Mouse (Mus musculus) macrophage (primary cell): ENCODE data around the gene Aco2. TPM values are rescaled to one million over a fixed set of nuclear protein-coding genes. Genes with fewer than 3 reads are reported as not detected.

Experiments used
- H3K27ac ChIP-seq: fragments of 350-480 bp; formaldehyde crosslinking; 2 replicates; pipeline ENCODE4 v1.9.0; 2021
- H3K36me3 ChIP-seq: fragments of 350-480 bp; formaldehyde crosslinking; 2 replicates; pipeline ENCODE4 v1.9.0; 2021; ENCODE audit errors: inconsistent target
- H3K4me3 ChIP-seq: fragments of 350-480 bp; formaldehyde crosslinking; 2 replicates; pipeline ENCODE4 v1.9.0; 2021; ENCODE audit errors: inconsistent target
- H3K79me2 ChIP-seq: fragments of 350-480 bp; formaldehyde crosslinking; 2 replicates; pipeline ENCODE4 v1.9.0; 2021; ENCODE audit errors: inconsistent target
- WGBS: methylation state at CpG from one replicate; pipeline ENCODE4 v1.1.7; 2026; ENCODE audit warnings: inconsistent platforms; ENCODE audit not compliant: missing documents; 5-methylcytosine and 5-hydroxymethylcytosine counted together
- polyA plus RNA-seq: library from polyadenylated mRNA; stranded (reverse); fragments of 250-400 nt; gene quantifications from 3 replicates; pipeline ENCODE4 v1.2.4, GENCODE M21; 2018; ENCODE audit warnings: inconsistent platforms

The Aco2 gene
- polyA plus RNA-seq, 1 experiment from 2014 or later = 116 TPM

DNA sequence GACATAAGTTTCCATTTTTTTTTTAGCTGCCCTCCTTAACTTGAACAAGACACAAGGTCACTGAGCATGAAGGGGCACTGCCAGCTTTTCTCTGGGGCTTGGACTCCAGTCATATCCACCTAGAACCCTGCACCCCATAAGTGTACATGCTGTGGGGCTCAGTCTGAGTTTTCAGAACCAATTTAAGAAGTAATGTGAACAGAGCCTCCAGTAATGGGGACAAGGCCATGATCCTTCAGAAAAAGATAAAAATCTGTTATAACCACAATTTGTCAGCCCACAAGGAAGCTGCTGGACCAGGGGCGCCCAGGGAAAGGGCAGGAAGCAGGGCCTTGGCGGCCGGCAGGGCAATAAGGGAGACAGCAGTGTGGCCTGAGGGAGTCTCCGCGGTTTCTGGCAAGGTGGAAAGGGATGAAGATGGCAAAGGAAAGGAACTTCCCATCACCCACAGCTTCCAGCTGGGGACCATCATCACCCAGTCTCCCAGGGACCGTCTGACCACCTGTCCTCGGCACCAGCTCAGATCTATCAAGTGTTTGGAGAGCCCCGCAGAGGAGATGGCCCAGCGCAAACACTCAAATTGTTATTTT is 19.6 kb upstream of the Aco2 start:
- 66% methylated on average over 9 of the region's 9 CpGs for WGBS
- Histone ChIP-seq H3K79me2 (peaks cover 100% of the 10 kb centered on the region), H3K27ac (no peak overlapping the region), H3K36me3 (peaks cover 44% of the 10 kb centered on the region), H3K4me3 (no peak overlapping the region)

DNA sequence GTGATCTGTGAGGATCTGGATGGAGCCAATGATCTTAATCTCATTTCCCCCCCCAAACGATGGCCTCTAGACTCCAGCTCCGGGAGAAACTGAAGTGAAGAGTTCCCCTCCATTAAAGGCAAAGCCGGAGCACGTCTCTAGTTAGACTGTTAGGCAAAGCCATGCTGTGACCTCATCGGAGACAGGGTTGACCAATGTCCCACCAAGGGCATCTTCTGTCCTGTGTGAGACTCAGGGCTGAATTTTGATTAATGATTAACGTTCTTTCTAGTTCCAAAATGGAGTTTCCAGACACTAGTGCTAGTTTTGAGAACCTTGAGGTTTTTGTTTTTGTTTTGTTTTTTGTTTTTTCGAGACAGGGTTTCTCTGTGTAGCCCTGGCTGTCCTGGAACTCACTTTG is 19.0 kb upstream of the Aco2 start:
- H3K36me3 ChIP-seq = peaks cover 41% of the 10 kb centered on the region
- H3K4me3 ChIP-seq = no peak overlapping the region
- no peak overlapping the region for H3K27ac ChIP-seq
- peaks cover 100% of the 10 kb centered on the region for H3K79me2 ChIP-seq
- WGBS = 76% methylated on average over 7 of the region's 7 CpGs

DNA sequence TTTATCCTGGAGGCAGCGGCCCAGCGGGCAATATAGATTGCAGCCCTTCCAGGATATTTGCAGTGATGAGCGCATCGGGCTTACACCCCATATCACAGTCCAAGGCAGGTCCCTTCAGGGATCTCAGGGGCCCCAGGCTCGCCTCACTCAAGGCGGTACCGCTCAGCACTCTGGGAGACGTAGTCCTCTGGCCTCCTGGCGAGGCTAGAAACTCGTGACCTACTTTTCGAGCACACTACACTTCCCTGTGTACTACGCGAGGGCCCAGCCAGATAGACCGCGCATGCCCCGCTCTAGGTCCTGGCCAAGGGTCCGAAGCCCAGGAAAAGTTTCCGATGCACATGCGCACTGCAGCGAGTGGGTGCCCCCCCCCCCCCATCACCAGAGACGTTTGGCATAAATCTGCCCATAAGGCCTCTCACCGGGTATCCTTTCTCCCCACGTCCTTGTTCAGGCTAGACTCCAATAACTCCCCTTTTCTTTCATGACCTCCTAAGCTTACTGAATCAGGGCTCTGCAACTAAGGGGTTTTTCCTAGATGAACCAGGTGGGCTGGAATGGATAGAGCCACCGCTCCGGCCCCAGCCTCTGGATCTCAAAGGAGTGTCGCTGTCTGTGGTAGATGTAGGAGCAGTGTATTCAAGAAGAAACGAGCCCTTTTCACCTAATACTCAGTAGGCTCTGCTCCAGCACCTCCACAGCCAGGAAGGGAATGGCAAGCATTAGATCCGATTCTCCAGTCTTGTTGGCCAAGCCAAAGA is 15.9 kb upstream of the Aco2 start:
- peaks cover 15% of the 10 kb centered on the region; the same call in 1 of the 2 replicates for H3K36me3 ChIP-seq
- peak overlapping the region; percentile 93 for H3K27ac ChIP-seq
- peaks cover 71% of the 10 kb centered on the region for H3K79me2 ChIP-seq
- H3K4me3 ChIP-seq = peak overlapping the region; percentile 93
- WGBS = under 1% methylated on average over 22 of the region's 28 CpGs

DNA sequence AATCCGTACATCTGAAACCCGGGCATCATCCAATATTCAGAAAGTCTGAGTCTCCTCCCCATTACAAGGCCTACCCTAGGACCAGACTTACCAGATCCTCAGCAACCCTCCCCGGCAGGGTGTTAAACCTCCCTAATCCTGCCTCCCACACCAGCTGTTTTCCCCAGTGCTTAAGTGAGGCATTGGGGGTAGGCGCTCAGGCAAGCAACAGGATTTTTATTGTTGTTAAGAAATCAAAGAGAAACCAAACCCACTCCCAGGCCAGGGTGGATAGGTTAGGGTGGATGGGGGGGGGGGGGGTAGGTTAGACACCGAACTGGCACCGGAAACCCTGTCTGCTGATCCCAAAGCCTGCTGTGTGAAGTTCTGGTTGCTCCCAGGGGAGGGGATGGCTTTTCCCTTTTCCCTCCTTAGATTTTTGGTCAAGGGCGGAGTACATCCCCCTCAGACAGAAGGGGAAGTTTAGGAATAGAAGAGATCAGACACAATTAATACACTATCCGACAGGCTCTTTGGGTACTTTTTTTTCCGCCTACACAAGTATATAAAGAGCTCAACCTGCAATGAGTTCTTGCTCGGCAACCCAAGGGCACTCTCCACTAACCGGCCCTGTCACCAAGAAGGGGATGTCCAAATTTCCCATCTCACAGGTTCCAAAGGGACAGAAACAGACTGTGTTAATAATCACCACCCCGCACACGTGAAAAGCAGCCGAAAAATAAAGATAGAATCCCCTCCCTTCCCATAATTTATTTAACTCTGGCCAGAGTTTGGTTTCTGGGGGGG is 15.0 kb upstream of the Aco2 start:
- Histone ChIP-seq H3K27ac (peak overlapping the region; percentile 93), H3K79me2 (peaks cover 62% of the 10 kb centered on the region), H3K4me3 (peak overlapping the region; percentile 93), H3K36me3 (peaks cover 15% of the 10 kb centered on the region; the same call in 1 of the 2 replicates)
- under 1% methylated on average over 14 of the region's 14 CpGs for WGBS

DNA sequence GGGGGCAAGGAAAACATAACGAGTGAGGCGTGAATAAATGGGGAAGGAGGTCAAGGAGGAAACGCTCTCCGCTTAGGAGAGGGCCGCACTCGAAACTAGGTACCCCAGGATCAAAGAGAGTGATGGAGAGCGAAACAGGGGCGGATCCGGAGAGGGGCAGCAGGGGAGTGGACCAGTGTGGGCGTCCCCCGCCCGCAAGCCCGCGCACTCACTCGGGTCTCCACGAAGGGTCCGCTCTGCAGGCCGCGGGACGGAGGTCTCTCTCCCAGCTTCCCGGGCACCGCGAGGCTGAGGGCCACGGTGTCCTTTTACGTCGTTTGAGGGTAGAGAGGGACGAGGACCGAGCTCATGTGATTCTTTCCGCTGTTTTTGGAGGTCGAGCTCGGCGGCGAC is 14.4 kb upstream of the Aco2 start:
- H3K27ac ChIP-seq = peak overlapping the region; percentile 93
- 2% methylated on average over 33 of the region's 33 CpGs for WGBS
- H3K36me3 ChIP-seq = peaks cover 15% of the 10 kb centered on the region; the same call in 1 of the 2 replicates
- H3K4me3 ChIP-seq = peak overlapping the region; percentile 93
- peaks cover 56% of the 10 kb centered on the region for H3K79me2 ChIP-seq

DNA sequence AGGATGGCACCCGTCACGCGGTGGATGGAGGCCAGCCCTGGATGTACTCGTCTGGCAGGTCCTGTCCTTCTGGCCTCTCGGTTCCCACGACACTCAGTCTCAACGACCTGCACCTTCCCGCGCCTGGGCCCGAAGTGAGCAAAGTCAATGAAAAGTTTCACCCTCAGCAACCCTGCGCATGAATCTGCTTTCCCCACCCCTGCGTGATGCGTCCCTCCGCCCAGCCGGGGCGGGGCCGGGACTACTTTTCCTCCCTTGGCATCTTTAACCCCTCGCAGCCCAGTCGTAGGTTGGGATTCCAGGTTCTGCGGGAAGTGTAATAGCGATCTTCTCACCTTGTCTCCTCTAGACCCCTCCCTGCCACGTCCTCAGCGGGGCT is 14.0 kb upstream of the Aco2 start:
- WGBS = 0% methylated on average over 23 of the region's 23 CpGs
- Histone ChIP-seq H3K36me3 (peaks cover 15% of the 10 kb centered on the region; the same call in 1 of the 2 replicates), H3K79me2 (peaks cover 52% of the 10 kb centered on the region), H3K4me3 (peak overlapping the region; percentile 93), H3K27ac (peak overlapping the region; percentile 93)

DNA sequence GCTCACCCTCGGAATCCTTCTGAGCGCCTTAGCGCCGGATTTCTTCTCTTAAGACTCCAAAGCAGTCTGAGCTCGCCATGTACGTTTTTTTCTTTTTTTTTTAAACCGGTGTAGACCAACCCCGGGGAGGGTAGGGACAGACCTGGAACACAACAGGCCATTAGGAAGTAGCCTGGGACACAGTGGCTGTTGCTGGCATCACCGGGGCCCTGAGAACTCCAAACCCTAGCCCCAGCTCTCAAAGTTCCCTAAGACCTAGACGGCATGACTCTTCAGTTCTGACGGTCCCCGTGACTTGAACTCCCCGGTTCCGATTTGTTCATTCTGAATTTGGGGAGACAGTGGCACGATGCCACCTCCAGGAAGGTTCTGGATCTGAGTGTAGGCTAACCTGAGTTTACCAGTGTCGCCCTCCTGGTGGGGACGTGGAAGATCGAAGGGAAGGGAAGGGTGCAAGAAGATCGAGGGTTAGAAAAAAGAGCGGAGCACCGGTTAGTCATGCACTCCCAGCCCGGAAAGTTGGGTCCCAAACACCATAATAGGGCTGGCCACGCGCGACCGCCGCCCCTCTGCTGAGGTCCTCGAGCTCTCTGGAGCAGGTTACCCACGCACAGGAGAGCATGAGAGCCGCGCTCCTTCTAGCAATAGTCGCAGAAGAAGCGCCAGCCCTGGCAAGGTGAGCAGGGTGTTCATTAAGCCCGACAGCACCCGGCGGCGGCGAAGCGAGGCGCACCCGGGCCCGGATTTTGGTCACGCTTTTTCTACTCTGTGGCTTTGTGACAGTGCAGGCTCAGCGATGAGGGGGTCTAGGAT is 13.4 kb upstream of the Aco2 start, which contains the start of gene Tob2:
Tob2 (minus strand) TSS at position 280 of the 813 bp plus-strand sequence.
- H3K36me3 ChIP-seq = peaks cover 13% of the 10 kb centered on the region; the same call in 1 of the 2 replicates
- H3K79me2 ChIP-seq = peaks cover 46% of the 10 kb centered on the region
- H3K4me3 ChIP-seq = peak within 1 kb of the TSS; percentile 93
- WGBS = under 1% methylated on average over 44 of the region's 44 CpGs
- peak within 1 kb of the TSS; percentile 93 for H3K27ac ChIP-seq

DNA sequence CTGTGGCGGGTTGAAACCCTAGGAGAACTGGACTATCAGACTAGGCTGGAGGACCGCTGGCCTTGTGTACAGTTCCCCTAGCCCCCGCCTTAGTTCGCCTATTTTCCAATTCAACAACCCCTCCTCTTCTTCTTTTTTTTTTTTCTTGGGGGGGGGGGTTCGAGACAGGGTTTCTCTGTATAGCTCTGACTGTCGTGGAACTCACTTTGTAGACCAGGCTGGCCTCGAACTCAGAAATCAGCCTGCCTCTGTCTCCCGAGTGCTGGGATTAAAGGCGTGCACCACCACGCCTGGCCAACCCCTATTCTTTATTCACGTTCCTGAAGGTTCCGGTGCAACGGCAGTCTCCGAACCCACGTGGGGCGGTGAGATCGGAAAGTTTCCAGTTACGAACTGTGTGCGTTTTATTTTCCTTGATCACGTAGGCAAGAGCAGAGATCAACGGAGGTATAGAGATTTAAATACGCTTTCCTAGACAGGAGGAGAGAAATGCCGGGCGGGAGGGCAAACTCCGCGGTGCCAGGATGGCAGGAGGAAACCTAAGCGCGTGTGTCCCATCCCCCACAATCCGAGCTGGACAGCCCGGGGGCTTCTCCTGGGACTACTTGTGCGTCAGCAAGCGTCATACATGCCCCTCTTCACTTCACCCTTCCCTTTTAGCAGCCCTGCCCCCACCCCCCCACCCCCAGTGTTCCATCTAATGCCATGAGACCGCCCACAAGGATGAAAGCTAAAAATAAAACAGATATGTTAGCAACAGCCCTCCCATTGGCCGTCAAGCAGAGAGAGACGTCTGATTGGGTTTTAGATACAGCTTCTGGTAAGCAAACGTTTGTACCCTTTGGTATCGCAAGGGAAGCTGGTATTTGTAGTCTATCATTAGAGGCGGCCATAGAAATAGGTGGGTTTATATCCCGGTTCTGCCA is 12.5 kb upstream of the Aco2 start:
- WGBS = under 1% methylated on average over 38 of the region's 39 CpGs
- Histone ChIP-seq H3K36me3 (peaks cover 6% of the 10 kb centered on the region; the same call in 1 of the 2 replicates), H3K27ac (peak overlapping the region; percentile 93), H3K79me2 (peaks cover 37% of the 10 kb centered on the region), H3K4me3 (peak overlapping the region; percentile 93)

DNA sequence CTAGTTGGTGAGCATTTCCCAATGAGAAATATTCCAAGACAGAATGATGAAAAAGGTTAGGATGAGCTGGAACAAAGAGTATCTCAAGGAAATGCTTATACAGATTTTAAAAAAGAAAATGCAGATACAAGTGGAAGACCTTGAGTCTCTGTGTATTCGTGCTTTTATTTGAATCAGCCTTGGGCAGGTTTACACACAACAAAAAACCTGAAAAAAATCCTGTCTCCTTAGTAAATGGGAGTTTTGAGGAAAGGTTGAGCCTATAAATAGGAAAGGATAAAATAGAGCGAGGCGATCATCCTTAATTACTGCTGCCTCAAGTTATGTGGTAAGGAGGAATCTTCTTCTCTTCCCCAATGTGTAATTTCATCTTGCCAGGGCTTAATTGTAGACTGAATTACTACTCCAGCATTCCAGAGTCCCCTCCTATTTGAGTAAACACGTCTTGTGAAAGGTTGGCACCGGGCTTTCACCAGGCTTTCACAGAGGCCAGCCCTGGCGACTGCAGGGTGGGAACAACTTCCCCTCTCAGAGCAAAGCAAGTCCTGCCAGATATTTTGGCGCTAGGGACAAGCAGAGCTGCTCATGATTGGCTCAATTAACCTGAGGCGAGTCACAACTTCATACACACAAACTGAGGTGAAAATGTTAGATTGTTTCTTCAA is 11.5 kb upstream of the Aco2 start:
- Histone ChIP-seq H3K79me2 (peaks cover 27% of the 10 kb centered on the region), H3K4me3 (peak overlapping the region; percentile 93; the same call in 1 of the 2 replicates), H3K36me3 (peaks cover 9% of the 10 kb centered on the region), H3K27ac (peak overlapping the region; percentile 52)
- 23% methylated on average over 8 of the region's 8 CpGs for WGBS

DNA sequence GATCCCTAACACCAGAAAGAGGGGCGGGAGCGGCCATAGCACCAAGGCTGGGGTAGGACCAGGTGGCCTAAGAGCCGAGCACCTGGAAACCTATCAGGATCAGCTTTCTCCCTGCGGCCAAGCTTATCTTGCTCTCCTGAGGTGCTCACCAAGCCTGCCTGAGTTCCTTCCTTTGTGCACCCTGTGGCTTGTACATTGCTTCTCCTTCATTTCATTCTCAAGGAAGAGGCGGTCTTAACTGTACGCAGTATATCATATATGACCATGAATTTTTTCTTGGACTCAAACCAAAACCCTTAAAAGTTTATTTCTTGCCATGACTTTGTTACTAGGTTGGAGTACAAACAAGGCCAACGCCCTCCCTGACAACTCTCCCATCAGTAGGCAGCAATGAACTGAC is 7.9 kb upstream of the Aco2 start:
- Histone ChIP-seq H3K36me3 (peaks cover 45% of the 10 kb centered on the region), H3K4me3 (no peak overlapping the region), H3K79me2 (peaks cover 16% of the 10 kb centered on the region; the same call in 1 of the 2 replicates), H3K27ac (no peak overlapping the region)
- WGBS = 98% methylated on average over 7 of the region's 7 CpGs

DNA sequence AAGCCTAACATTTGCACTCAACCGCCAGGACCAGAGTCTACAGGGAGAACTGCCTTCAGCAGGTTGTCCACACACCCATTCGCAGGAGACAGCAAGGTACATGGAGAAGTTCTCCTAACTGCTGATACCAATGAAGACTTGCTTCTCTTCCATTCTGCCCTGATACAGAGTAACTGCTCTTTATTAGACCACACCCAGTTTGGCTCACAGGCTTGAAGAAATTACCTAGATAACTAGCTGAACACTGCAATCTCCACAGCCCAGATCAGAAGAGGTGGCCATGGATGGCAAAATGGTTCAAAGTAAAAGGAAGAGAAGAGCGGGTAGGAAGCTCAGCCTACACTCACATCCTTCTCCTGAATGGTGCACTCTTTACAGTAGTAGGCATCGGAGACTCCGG is 2.1 kb upstream of the Aco2 start:
- peaks cover 56% of the 10 kb centered on the region for H3K36me3 ChIP-seq

DNA sequence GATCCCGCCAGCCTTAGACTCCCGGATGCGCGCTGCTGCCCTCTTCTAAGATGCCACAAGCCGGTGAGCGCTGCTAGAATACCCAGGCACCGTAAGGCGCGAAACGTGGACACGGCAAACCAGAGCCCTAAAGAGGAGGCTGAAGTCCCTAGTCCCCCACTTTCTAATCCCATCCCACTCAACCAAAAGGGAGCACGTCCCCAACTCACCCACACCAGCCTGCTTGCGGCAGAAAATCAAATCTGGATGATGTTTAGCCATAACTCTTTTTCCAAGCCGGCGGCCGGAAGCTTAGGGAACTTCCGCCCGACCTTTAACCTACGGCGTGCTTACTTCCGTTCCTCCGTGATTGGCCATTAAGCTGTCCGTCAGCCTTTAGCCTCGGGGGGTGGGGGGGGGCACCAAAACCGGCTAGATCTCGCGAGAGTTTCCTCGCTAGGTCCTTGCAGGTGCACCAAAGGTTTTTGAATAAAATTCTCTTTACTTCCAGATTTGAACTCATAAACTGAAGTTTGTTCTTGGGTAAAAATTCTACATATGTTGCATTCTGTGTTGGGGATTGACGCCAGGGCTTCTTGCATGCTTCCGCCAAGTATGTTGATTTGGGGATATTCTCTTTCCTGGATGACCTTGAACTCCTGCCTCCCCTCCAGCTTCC is 376 bp upstream of the Aco2 start, which contains the start of gene Phf5a:
Phf5a (minus strand) TSS at position 308 of the 658 bp plus-strand sequence.
- Histone ChIP-seq H3K79me2 (peaks cover 85% of the 10 kb centered on the region), H3K36me3 (peaks cover 40% of the 10 kb centered on the region), H3K27ac (peak within 1 kb of the TSS; percentile 97), H3K4me3 (peak within 1 kb of the TSS; percentile 98)
- under 1% methylated on average over 30 of the region's 30 CpGs for WGBS

More for the DNA sequence above, 2.1 kb upstream of the Aco2 start:
- Histone ChIP-seq H3K4me3 (no peak overlapping the region), H3K79me2 (peaks cover 67% of the 10 kb centered on the region), H3K27ac (no peak overlapping the region)
- WGBS = 94% methylated on average over 5 of the region's 5 CpGs
